Mouse (Mus musculus) MEL (cell line): ENCODE measurements at regions not wholly inside any gene's neighbourhood (a gene's known extent, or its start where the extent isn't known, plus 50 kb on each side); places are given as distances from the start of the nearest gene placed in this dataset.
A peak's percentile ranks its signal among the peaks of the same experiment; 100 is the strongest.

Experiments used
- DNase-seq: peaks from one replicate; pipeline ENCODE4 v3.0.0; 2011; ENCODE audit warnings: low read depth, low spot score
- H3K27ac ChIP-seq: 2 replicates; pipeline ENCODE4 v1.5.1; 2012; ENCODE audit warnings: low read depth, mild to moderate bottlenecking, control low read depth, low read length, moderate library complexity; ENCODE audit not compliant: control insufficient read depth
- H3K27me3 ChIP-seq, 2 experiments: fragments of 150-350 bp in 1 of 2; sonication (generic) in 1 of 2; 2 replicates each; pipeline ENCODE4 v1.6.1; 2012; ENCODE audit warnings: low read length in 2 of 2, mild to moderate bottlenecking in 2 of 2, improper control_type of control experiment in 1 of 2, moderate library complexity in 1 of 2; ENCODE audit not compliant: insufficient read depth in 2 of 2, control insufficient read depth in 1 of 2
- H3K36me3 ChIP-seq, 2 experiments: 2 replicates each; pipeline ENCODE4 v1.6.1; 2012 to 2014; ENCODE audit warnings: low read length in 2 of 2, improper control_type of control experiment in 1 of 2, inconsistent platforms in 1 of 2, mild to moderate bottlenecking in 1 of 2; ENCODE audit not compliant: insufficient read depth in 2 of 2, control insufficient read depth in 1 of 2
- H3K4me1 ChIP-seq, 2 experiments: fragments of 150-350 bp in 1 of 2; sonication (generic) in 1 of 2; 2 replicates each; pipeline ENCODE4 v1.6.1; 2012; ENCODE audit warnings: low read length in 2 of 2, improper control_type of control experiment in 1 of 2, mild to moderate bottlenecking in 1 of 2; ENCODE audit not compliant: insufficient read depth in 2 of 2, control insufficient read depth in 1 of 2
- H3K4me3 ChIP-seq, 2 experiments: fragments of 150-350 bp in 1 of 2; sonication (generic) in 1 of 2; 2 replicates each; pipeline ENCODE4 v1.5.1; 2012; ENCODE audit warnings: low read depth in 2 of 2, low read length in 2 of 2, mild to moderate bottlenecking in 2 of 2, moderate library complexity in 2 of 2, control low read depth in 1 of 2, improper control_type of control experiment in 1 of 2; ENCODE audit not compliant: control insufficient read depth in 1 of 2, insufficient read depth in 1 of 2
- H3K79me2 ChIP-seq: 2 replicates; pipeline ENCODE4 v1.6.1; 2012; ENCODE audit warnings: mild to moderate bottlenecking, low read length, moderate library complexity; ENCODE audit not compliant: control insufficient read depth, poor library complexity, insufficient read depth
- H3K9ac ChIP-seq: 2 replicates; pipeline ENCODE4 v1.6.1; 2012; ENCODE audit warnings: low read depth, mild to moderate bottlenecking, control low read depth, low read length, moderate library complexity; ENCODE audit not compliant: control insufficient read depth, poor library complexity, severe bottlenecking
- H3K9me3 ChIP-seq: fragments of 150-350 bp; sonication (generic); replicated peaks from 2 replicates; pipeline ENCODE4 v1.6.1; 2012; ENCODE audit warnings: mild to moderate bottlenecking, low read length, improper control_type of control experiment, moderate library complexity; ENCODE audit not compliant: insufficient read depth
- BHLHE40 ChIP-seq: IDR thresholded peaks from 2 replicates; pipeline ENCODE4 v1.6.1; 2012; ENCODE audit warnings: low read depth, mild to moderate bottlenecking, inconsistent platforms, low read length, improper control_type of control experiment, borderline replicate concordance
- CTCF ChIP-seq, 3 experiments: IDR thresholded peaks in 2 of 3; conservative IDR thresholded peaks in 1 of 3; 2 replicates each; pipeline ENCODE4 v1.5.1; 2011 to 2012; ENCODE audit warnings: low read length in 3 of 3, low read depth in 2 of 3, mild to moderate bottlenecking in 2 of 3, improper control_type of control experiment in 1 of 3, inconsistent platforms in 1 of 3, mixed read lengths in 1 of 3, moderate library complexity in 1 of 3; ENCODE audit not compliant: control insufficient read depth in 1 of 3, insufficient read depth in 1 of 3, poor library complexity in 1 of 3, severe bottlenecking in 1 of 3
- E2F4 ChIP-seq: IDR thresholded peaks from 2 replicates; pipeline ENCODE4 v1.6.1; 2011; ENCODE audit warnings: low read depth, low read length, improper control_type of control experiment, borderline replicate concordance
- ELF1 ChIP-seq: IDR thresholded peaks from 2 replicates; pipeline ENCODE4 v1.6.1; 2014; ENCODE audit warnings: low read depth, mild to moderate bottlenecking, inconsistent platforms, low read length, improper control_type of control experiment, moderate library complexity
- GATA1 ChIP-seq: IDR thresholded peaks from 2 replicates; pipeline ENCODE4 v1.6.1; 2011; ENCODE audit warnings: low read depth, low read length, improper control_type of control experiment
- KAT2A ChIP-seq: conservative IDR thresholded peaks from 2 replicates; pipeline ENCODE4 v1.6.1; 2012; ENCODE audit warnings: low read depth, low read length, improper control_type of control experiment, inconsistent platforms
- MAFK ChIP-seq: IDR thresholded peaks from 2 replicates; pipeline ENCODE4 v1.6.1; 2011; ENCODE audit warnings: low read depth, mild to moderate bottlenecking, low read length, improper control_type of control experiment, borderline replicate concordance
- MEF2A ChIP-seq: IDR thresholded peaks from 2 replicates; pipeline ENCODE4 v1.6.1; 2014; ENCODE audit warnings: low read depth, mild to moderate bottlenecking, inconsistent platforms, low read length, improper control_type of control experiment; ENCODE audit not compliant: poor library complexity, insufficient replicate concordance, severe bottlenecking; ENCODE audit errors: extremely low read depth
- MXI1 ChIP-seq: IDR thresholded peaks from 2 replicates; pipeline ENCODE4 v1.6.1; 2011; ENCODE audit warnings: mild to moderate bottlenecking, low read depth, low read length, improper control_type of control experiment
- MYC ChIP-seq: IDR thresholded peaks from 2 replicates; pipeline ENCODE4 v1.6.1; 2011; ENCODE audit warnings: low read depth, mild to moderate bottlenecking, low read length, improper control_type of control experiment, moderate library complexity
- NRF1 ChIP-seq: IDR thresholded peaks from 2 replicates; pipeline ENCODE4 v1.6.1; 2014; ENCODE audit warnings: low read depth, mild to moderate bottlenecking, inconsistent platforms, low read length, improper control_type of control experiment, moderate library complexity; ENCODE audit not compliant: poor library complexity, insufficient read depth, severe bottlenecking
- SIN3A ChIP-seq: IDR thresholded peaks from 2 replicates; pipeline ENCODE4 v1.6.1; 2012; ENCODE audit warnings: low read length, improper control_type of control experiment, inconsistent platforms
- TAL1 ChIP-seq: IDR thresholded peaks from 2 replicates; pipeline ENCODE4 v1.6.1; 2012; ENCODE audit warnings: mild to moderate bottlenecking, inconsistent platforms, low read length, moderate library complexity, mixed read lengths
- TBP ChIP-seq: IDR thresholded peaks from 2 replicates; pipeline ENCODE4 v1.8.0; 2011; ENCODE audit warnings: low read depth, low read length, improper control_type of control experiment
- USF1 ChIP-seq: IDR thresholded peaks from 2 replicates; pipeline ENCODE4 v1.6.1; 2014; ENCODE audit warnings: low read depth, mild to moderate bottlenecking, inconsistent platforms, low read length, improper control_type of control experiment, moderate library complexity
- ZKSCAN1 ChIP-seq: IDR thresholded peaks from 2 replicates; pipeline ENCODE4 v1.6.1; 2012; ENCODE audit warnings: low read depth, mild to moderate bottlenecking, inconsistent platforms, low read length, improper control_type of control experiment, moderate library complexity
- ZMIZ1 ChIP-seq: IDR thresholded peaks from 2 replicates; pipeline ENCODE4 v1.6.1; 2012; ENCODE audit warnings: low read depth, mild to moderate bottlenecking, inconsistent platforms, low read length, improper control_type of control experiment, moderate library complexity

DNA sequence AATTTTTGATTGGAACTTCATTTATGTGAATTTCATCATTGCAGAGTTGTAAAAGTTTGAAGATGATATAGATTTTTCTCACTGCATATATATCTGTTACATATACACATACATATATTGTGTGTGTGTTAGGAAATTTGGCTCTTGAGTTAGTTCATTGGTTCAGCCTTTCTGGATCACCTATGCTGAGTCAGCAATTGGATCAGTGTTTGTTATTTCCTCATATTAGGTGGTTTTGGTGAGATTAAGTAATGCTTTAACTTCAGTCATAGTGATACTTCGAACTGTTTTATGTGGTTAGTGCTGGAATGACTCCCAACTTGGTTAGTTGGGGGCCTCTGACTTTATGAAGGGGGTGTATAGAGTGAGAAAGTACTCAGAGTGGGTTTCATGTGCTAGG lies 138.7 kb upstream of the Tle4 start:
- H3K9me3 ChIP-seq: no peaks in the 10 kb centered on the region
- TF ChIP-seq NRF1 (no peak), MAFK (0 out of 2 replicates have a peak, but pooled peaks have one; percentile 41)
- H3K36me3 ChIP-seq: no peaks in the 10 kb centered on the region
- no peak overlapping the region for H3K27ac ChIP-seq
- no peaks in the 10 kb centered on the region for H3K4me1 ChIP-seq
- H3K4me3 ChIP-seq: no peak overlapping the region
- no peak for DNase-seq
- H3K9ac ChIP-seq: no peak overlapping the region
- no peaks in the 10 kb centered on the region for H3K27me3 ChIP-seq
- H3K79me2 ChIP-seq: no peaks in the 10 kb centered on the region

DNA sequence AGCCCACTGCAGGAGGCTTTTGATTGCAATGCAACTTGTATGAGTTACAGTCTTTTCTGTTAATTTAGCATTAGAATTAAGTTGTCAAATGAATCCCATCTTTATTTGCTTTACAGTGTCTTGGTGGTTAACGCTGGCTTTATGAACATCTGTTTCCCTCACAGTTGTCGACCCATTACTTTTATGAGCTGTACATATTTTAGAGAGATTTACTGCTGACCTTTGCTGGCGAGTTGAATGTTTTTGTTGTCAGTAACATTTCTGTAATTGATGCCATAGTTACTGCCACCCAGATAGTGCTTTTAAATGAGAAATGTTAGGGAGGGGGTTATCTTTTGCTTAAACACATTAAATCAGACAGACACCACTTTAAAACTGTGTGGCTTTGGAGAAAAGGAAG lies 127.5 kb upstream of the Tle4 start:
- TF ChIP-seq GATA1 (no peak), USF1 (no peak), ELF1 (no peak), TBP (no peak), ZMIZ1 (no peak), MXI1 (no peak), CTCF (IDR thresholded peaks at IDR 0.05 in 2 of 3, conservative IDR thresholded peaks at IDR 0.05 in 1 of 3; ENCODE audit: control insufficient read depth in 1 of 3, insufficient read depth in 1 of 3, low read depth in 2 of 3, low read length in 3 of 3, poor library complexity in 1 of 3, severe bottlenecking in 1 of 3) (no peak), MEF2A (no peak), KAT2A (no peak), E2F4 (no peak), ZKSCAN1 (no peak), MYC (no peak), NRF1 (no peak), BHLHE40 (no peak), TAL1 (no peak), SIN3A (no peak)
- TF ChIP-seq, all 39 proteins: peak for 0
- DNase-seq: no peak

More for the DNA sequence above, 127.5 kb upstream of the Tle4 start:
- H3K27me3 ChIP-seq: no peaks in the 10 kb centered on the region
- H3K4me1 ChIP-seq: no peaks in the 10 kb centered on the region
- H3K9ac ChIP-seq: no peak overlapping the region
- H3K36me3 ChIP-seq: no peaks in the 10 kb centered on the region
- H3K4me3 ChIP-seq: no peak overlapping the region
- no peak overlapping the region for H3K27ac ChIP-seq
- H3K79me2 ChIP-seq: no peaks in the 10 kb centered on the region
- H3K9me3 ChIP-seq: no peaks in the 10 kb centered on the region
